Mouse (Mus musculus) kidney, adult 2 months (tissue): ENCODE results near the gene Akap9.

Experiments
- CTCF ChIP-seq: fragments of 200-500 bp; conservative IDR thresholded peaks from 2 replicates; pipeline ENCODE4 v1.5.1; 2011; ENCODE audit warnings: low read depth, mild to moderate bottlenecking, control low read depth, low read length, moderate library complexity, mixed read lengths; ENCODE audit not compliant: insufficient read depth, insufficient read length
- POLR2A ChIP-seq: fragments of 200-500 bp; IDR thresholded peaks from one replicate; pipeline ENCODE4 v1.6.1; 2011; ENCODE audit warnings: low read depth, low read length, control low read depth

GRCm38 (mm10) chr5:3976111-3976510, 48.3 kb downstream of the Akap9 start:
- TF ChIP-seq CTCF (no peak), POLR2A (no peak)
